Mouse (Mus musculus) lung, adult 2 months (tissue): ENCODE measurements around the gene Gm10392.

Experiments
- CTCF ChIP-seq: fragments of 200-500 bp; IDR thresholded peaks from 2 replicates; pipeline ENCODE4 v1.5.1; 2011; ENCODE audit warnings: mild to moderate bottlenecking, low read length, control low read depth; ENCODE audit not compliant: insufficient read depth
- POLR2A ChIP-seq: fragments of 200-500 bp; IDR thresholded peaks from 2 replicates; pipeline ENCODE4 v1.6.1; 2011; ENCODE audit warnings: low read depth, mild to moderate bottlenecking, control low read depth, low read length, borderline replicate concordance; ENCODE audit errors: extremely low read depth

GRCm38 (mm10) chr11:77468397-77468796 is 50.6 kb downstream of the Gm10392 start:
- TF ChIP-seq POLR2A (no peak), CTCF (no peak)
